Mouse (Mus musculus) pancreas, adult 10 weeks (tissue): ENCODE data around the gene Gm5767. TPM values are rescaled to one million over a fixed set of nuclear protein-coding genes. Genes with fewer than 3 reads are reported as not detected.

Source experiments
- polyA plus RNA-seq: library from polyadenylated mRNA; stranded (reverse); fragments of 350-450 nt; fragmentation: Illumina TruSeq; extraction: RNeasy Lipid Tissue Mini Kit (QIAGEN cat#74804); gene quantifications from one replicate; pipeline ENCODE4 v1.2.3, GENCODE M21; 2015; ENCODE audit warnings: low read depth, low replicate concordance; ENCODE audit not compliant: insufficient read depth

Gm5767 gene
- not detected for polyA plus RNA-seq

DNA sequence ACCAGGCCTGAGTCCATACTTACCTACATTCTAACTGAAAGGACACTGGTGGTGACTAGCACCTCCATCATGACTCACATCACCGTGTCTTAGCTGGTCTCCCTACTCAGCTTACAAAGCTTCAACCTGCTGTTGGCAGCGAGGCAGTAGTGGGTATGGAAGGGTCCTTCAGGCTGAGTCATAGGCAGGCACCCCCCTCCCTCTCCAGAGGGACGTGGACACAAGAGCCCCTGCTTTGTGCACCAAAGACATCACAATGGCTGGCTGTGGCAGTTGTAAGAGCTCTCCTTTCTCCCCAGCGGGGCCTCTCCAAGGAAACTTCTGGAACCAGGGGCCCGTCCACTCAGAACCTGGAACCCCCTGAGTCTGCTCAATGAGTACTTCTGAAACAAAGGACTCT is at the start of gene Gm5767:
Gm5767 (plus strand) TSS at position 301 of the 400 bp plus-strand sequence.

DNA sequence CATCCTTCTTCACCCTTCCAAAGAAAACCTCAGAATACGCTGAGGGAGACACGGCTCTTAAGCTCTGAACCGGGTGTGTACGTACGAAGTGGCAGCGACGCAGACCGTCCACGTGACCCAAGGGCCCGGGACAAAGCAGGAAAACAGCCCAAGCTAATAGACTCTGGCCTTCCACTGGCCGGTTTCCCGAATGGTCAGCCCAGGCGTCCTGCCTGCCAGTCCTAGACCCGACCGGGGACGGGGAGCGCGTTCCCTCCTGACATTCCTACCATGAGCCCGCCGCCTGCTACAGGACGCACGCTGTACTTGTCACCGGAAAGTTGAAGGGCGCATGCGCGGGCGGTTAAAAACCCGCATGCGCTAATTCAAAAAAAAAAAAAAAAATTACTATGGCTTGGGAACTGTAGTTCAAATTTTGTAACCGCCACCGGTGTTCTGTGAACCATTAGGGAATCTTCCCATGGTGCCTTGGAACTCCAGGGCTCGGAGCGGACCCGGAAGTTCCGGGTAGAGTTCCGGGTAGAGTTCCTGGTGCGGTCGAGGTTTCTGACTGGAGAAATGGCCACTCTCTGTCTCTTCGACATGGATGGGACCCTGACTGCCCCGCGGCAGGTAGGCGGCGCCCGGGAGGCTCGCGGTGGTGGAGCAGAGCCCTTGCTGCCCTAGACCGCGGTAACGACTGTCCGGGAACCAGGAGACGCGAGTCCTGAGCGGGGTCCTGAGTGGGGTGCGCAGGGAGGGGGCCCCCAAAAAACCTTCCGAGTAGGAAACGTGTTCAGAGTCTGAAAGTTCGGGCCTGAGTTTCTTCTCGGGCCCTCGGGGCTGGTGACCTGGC is 43.1 kb upstream of the Gm5767 start, which contains the start of the genes Pmm2 and Tmem186:
Pmm2 (plus strand) TSS at position 458 of the 835 bp plus-strand sequence.
Tmem186 (minus strand) TSS at position 496 of the 835 bp plus-strand sequence.

DNA sequence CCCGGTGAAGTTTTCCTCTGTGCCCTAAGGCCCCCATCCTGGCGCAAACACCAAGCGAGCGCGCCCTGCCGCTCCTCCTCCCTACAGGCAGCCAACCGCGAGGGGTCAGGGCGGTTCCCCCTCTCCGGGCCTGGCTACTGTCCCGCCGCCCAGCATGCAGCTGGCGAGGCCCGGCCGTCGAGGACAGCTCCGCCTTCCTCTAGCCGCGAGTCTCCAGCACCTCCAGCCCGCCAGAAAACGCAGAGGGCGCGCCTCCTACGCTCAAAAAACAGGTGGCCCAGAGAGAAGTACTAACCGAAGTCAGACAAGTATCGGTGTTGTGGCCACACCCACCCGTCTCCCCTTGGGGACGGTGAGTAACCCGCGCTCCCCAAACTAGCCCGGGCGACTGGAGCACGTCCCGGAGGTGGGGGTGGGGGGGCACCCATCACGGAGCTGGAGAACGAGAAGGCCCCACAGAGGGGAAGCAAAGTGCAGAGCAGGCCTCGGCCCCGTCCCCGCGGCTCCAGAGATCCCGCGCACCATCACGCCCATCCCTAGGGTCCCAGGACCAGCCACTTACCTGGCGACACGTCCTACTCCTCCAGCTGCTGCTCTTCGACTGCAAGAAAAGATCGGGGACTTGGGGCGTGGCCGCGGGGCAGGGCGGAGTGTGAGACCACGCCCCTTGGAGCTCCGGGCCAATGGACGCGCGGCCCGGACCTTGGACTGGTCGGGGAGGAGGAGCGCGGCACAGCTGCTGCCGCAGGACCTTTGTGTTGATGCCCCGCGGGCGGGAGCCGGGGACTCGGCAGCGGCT is 8.8 kb upstream of the Gm5767 start, which contains the start of gene Carhsp1:
Carhsp1 (minus strand) TSS at position 605 of the 799 bp plus-strand sequence.

Other genes starting within 250 kb of the Gm5767 start
- gene Mettl22, start 210.0 kb upstream of the Gm5767 start, polyA plus RNA-seq = 1.7 TPM
- gene Abat, start 167.3 kb upstream of the Gm5767 start, polyA plus RNA-seq = 5.0 TPM
- gene Pmm2, start 43.1 kb upstream of the Gm5767 start, polyA plus RNA-seq = 18.3 TPM
- 4.4 TPM for gene Tmem186, start 43.1 kb upstream of the Gm5767 start, polyA plus RNA-seq
- 17.2 TPM for gene Carhsp1, start 8.6 kb upstream of the Gm5767 start, polyA plus RNA-seq
- gene Usp7, start 111.5 kb downstream of the Gm5767 start, polyA plus RNA-seq = 22.3 TPM
- 10.9 TPM for gene 1810013L24Rik, start 149.3 kb downstream of the Gm5767 start, polyA plus RNA-seq